Mouse (Mus musculus) retina, postnatal 7 days (tissue): Measurements from ENCODE around the gene Ikzf2.
A peak's percentile ranks its signal among the peaks of the same experiment; 100 is the strongest.

ENCODE experiments used
- DNase-seq: peaks from one replicate; pipeline ENCODE4 v3.0.0-alpha.2; 2012; ENCODE audit warnings: low read depth, low spot score

Ikzf2 gene

DNA sequence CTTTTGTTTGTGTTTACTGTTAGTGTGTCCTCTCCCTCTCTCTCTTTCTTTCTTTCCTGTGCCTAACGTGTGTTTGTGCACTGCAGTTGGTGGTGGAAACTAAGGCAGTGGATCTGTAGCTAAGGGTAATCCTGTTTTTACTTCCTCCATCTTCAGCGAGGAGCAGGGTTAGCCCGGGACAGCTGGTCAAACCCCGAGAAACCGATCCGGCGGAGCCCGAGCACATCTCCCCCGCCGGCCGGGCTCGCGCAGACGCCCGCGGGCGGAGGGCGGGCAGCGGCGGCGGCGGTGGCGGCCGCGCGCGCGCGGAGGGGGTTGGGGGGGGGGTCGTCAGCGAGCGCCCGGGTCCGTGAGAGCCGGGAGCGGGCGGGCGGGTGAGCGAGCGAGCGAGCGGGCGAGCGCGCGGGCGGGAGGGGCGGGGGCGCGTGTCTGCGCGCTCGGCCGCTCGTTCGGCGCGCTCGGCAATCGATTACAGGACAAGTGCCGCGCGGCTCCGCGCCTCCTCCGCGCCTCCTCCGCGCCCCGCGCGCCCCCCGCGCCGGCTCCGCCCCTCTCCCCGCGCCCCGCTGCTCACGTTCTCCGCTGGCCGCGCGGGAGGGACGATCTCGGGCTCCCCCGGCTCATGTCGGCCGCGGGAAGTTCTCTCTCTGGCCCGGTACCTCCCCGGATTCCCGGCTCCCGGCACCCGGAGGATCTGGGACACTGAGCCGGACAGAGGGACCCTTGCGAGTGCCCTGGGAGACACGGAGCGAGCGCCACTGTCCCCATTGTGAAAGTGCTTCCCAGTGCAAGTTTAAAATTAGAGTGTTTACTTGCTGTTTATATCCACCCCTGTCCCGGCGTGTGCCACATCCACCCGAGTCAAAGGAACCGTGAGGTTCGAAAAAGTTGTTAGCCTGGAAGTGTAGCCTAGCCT is at the start of gene Ikzf2:
Ikzf2 (minus strand) TSS at position 170 of the 916 bp plus-strand sequence.
- DNase-seq, result peak; percentile 76

- no peak for DNase-seq
Observed at GRCm38 (mm10) chr1:69729729-69730128, 42.7 kb upstream of the Ikzf2 start.

GRCm38 (mm10) chr1:69729031-69729679 is 42.1 kb upstream of the Ikzf2 start:
- DNase-seq, result no peak

DNA sequence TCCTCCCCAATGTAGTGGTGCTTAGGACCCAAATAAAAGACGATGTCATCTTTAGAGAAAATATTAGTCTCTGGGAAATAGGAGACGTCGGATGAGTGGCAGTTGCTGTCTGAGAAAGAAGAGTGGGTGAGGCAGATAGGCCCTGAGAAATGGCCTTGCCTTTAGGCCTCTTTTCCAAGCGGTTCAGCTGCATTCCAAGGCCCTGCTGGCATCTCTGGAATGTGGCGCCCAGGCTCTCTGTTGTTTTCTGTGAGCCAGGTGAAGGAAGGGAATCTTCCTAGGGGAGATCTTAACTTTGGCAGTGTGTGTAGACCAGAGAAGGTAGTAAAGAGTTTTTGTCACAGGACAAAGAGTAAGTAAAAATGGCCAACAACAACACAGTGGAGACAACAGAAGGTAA is 40.9 kb upstream of the Ikzf2 start:
- DNase-seq, result no peak

DNA sequence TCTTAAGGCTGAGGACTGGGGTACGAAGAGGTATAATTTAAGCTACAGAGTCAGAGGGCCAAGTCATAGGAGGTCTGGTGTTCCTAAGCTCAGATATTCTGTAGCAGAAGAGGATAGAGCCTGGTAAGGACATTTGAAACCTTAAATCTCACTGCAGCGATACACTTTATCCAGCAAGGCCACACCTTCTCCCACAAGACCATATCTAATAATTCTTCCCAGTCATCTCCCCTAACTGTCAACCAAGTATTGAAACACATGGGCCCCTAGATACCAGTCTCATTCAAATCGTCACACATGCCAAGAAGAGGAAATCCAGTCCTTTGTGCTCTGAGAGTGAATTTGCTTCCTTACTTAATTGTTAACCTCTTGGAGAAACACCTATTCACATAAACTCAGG is 30.1 kb upstream of the Ikzf2 start:
- DNase-seq, result no peak

- no peak for DNase-seq
Observed at GRCm38 (mm10) chr1:69708571-69708970, 21.5 kb upstream of the Ikzf2 start.

DNA sequence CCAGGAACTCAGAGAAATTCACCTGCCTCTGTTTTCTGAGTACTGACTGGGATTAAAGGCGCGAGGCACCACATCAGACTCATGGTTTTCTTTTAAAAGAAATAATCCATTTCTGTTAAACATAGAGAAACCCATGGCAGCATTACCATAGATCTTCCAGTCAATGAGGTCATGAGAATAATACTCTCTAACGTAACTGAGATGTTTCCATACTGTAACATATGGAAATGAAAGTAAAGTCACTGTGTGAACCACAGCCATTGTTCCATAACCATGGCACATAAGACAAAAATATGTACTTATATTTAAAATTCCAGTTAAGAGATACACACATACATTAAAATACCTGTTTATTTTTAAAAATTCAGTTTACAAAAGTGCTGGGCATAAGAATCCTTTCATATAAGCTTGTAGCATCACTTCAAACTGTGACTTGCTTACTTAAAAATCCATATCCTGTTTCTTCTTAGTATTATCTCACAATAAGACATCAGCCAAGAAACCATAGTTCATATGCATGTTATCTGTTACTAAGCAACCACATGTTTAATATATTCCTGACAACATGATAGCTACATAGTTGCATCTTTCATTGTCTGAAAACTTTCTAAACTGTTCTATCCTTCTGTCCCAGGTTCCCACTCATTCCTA is 16.6 kb upstream of the Ikzf2 start:
- no peak for DNase-seq

GRCm38 (mm10) chr1:69691946-69692345 is 4.9 kb upstream of the Ikzf2 start:
- DNase-seq, result no peak

DNA sequence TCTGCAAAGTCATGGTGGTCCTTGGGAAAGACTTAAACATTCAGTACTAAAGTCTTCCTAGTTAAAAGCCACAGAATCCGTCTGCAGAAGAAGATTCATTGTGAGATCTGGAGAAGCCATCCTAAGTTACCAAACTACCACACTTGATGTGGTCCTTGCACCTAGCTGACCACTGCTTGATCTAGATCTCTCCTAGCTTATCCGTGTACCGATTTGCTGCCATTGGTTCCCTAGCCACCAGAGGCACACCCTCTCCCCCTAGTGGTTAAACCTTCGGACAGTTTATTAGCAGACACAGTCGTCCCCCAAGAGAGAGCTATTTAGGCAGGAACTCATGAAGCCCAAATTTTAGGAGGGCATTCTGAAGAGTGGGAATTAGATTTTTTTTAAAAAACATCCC is 1.9 kb upstream of the Ikzf2 start:
- DNase-seq, result peak; percentile 55

DNA sequence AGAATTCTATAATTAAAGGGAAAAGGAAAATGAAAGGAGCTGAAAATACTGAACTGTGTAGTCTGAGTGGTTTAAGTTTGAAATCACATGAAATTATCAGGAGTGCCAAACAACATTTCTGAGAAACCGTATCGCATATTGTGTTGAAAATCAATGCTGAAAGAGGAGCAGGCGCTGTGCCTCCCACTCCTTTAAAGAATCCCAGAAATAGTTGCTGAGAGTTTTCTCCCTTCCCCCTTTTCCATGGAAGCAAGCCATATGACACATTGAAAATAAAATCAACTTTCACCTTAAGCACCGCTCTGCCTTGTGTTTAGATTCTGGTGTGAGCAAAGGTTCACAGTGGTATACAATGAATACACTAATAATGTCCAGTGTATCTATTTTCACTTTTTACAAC is 1.1 kb upstream of the Ikzf2 start:
- no peak for DNase-seq

- no peak for DNase-seq
Observed at GRCm38 (mm10) chr1:69686741-69687075, 337 bp downstream of the Ikzf2 start.

DNA sequence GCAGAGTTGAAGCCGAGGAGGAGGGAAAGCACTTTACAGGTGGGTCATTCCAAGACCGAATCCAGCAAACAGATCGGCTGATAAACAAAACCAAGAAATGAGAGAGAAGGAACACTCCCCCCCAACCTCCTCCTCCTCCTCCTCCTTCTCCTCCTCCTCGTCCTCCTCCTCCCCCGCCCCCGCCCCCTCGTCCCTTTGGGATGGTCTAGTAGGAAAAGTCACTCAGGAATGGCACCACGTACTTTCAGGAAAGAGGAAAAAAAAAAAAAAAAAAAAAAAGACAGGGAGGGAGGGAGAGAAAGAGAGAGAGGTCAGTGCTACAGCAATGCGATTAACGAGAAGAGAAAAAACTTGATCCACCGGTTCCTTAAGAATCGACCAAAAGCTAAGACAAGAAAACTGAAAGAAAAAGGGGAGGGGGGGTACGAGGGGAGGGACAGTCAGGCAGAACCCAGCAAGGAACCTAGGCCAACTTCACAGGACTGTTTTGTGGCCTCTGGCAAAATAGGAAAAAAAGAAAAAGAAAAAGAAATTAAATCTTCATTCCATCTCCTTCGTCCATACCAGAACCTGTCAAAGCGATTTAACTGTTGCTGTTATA is 1.1 kb downstream of the Ikzf2 start:
- no peak for DNase-seq

DNA sequence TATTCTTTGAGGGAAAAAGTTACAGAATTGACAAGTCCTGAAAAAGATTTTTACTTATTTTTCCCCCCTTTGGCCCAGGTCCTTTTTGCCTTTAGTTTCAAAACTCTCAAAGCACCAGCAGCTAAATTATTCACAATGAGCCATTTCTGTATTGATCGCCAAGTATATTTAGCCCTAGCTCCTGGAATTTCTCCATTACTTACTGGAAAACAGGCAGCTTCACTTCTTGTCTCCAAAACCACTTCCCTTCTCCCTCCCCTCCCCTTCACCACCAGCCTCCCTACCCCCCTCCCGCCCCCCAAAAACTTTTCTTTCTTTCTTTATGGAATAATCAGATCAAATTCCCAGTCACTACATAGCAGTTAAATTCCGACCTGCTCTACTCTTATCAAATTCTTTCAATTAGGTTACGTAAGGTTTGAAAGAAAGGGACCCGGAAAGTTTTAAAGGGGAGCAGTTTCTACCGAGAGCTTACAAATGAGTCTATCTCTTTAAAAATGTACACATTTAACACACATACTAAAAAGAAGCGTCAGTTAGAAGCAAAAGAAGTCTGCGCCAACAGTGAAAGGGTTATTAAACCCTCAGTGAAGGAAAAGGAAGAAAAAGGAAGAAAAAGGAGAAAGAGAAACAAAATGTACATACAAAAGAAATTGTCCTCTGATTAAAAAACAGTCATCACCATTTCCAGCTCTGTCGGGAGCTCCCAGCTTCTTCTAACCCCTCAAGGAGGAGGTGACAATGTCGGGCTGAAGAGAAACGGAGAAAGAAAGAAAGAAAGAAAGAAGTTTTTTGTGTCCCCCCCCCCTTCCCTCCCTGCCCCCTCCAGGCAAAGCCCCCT is 1.8 kb downstream of the Ikzf2 start:
- DNase-seq, result no peak

- DNase-seq, result no peak
Observed at GRCm38 (mm10) chr1:69684280-69685040, 2.6 kb downstream of the Ikzf2 start.

DNA sequence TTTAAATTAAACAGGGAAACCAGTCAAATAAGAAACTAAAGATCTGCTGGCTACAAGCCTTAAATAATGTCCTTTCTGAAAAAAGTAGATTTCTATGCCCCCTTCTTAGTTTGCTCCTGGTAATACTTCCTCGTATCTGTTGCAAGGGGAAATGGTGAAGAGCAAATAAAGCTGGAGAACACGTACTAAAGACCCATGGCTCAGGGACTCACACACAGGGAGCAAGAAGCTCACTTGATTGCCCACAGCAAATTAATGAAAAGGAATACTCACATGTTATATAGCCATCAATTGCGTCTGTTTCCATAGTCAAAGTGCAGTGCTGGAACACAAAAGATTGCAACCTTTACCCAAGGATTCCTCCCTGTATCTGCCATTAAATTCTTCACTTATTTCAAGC is 3.2 kb downstream of the Ikzf2 start:
- DNase-seq, result no peak

DNA sequence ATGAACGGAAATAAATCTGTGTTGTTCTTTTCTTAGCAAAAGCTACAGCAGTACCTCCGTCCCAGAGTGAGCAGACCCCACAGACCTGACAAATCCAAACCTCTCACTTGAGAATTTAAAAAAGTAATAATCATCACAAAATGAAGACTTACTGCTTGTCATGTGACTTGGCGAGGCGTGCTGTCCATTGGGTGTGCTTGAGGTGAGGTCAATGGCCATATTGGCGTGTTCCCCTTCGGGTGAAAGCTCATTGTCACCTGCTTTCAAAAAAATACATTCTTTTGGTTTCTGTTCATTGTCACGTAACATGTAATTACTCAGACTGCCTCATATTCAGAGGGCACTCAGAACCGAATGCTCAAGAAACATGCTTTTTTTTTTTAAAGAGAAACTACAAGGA is 4.0 kb downstream of the Ikzf2 start:
- no peak for DNase-seq

DNA sequence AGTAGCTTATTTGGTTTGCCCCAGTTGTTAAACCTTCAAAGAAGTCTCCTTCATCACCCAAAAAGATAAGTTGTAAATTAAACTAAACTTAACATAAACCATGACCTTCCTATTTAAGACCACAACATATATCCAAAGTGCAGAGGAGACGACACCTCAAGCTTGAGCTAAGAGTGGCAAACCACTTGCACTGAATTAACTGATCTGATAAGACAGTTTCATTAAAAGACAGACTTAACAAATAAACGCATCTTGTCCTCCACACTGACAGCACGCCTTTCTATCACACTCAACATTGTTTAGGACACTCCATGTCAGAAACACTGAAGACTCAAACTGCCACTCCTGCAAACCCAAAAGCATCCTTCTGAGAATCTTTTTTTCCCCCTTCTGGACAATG is 4.8 kb downstream of the Ikzf2 start:
- no peak for DNase-seq

GRCm38 (mm10) chr1:69681003-69681402 is 6.0 kb downstream of the Ikzf2 start:
- no peak for DNase-seq

GRCm38 (mm10) chr1:69680501-69680900 is 6.5 kb downstream of the Ikzf2 start:
- no peak for DNase-seq

DNA sequence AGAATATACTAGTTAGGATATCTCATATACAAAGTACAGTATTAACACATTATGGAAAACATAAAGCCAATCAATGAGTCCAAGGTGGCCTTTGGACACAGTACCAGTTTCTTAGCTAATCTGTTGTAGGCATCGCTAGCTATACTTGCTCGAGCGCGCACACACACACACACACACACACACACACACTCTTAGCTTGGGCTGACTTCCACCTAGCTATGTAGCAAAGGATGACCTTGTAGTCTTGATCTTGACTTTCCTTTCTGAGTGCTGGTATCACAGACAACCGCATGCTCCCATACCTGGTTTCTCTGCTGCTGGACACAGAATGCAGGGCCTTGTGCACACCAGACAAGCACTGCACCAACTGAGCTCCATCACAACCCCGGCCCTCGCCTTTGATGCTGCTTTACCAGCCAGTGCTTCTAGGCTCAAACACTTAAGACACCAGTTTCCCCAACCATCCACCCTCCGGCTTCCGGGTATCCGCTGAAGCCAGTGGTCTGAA is 17.1 kb downstream of the Ikzf2 start:
- no peak for DNase-seq
